8 mouse cellular contexts compared by ENCODE assay signal in the genomic region with DNA sequence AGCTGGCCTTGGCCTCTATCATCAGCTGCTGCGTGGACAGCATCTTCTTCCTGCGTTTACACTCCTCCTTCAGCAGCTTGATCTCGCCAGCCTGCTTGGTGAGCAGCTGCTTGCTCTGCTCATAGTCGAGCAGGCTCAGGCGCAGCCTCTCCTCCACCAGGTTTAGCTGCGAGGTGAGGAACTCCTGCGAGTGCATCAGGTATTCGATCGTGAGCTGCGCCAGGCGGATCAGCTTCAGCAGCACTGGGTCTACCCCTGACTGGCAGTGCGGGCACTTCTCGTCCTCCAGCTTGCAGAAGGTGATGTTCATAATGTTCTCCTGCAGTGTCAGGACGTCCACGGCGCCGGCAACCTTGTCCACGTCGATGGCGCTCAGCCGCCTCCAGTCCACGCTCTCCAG. TPM values are rescaled to one million over a fixed set of nuclear protein-coding genes. Genes with fewer than 3 reads are reported as not detected.
DNase-seq lines count a peak whose midpoint lies in the region; ATAC-seq and TF ChIP-seq lines count a peak whose summit lies in the region.

No protein-coding gene starts in this region.

- H3K27me3 ChIP-seq in lung, embryonic 14.5 days (ENCODE audit: insufficient read depth, low read length): peaks cover 15% of the 10 kb centered on the region; the same call in 1 of the 2 replicates
- peaks cover 7% of the 10 kb centered on the region; the same call in 1 of the 2 replicates for H3K27me3 ChIP-seq in intestine, embryonic 15.5 days (replicated peaks)
- peaks cover 12% of the 10 kb centered on the region for H3K27me3 ChIP-seq in neural tube, embryonic 12.5 days (replicated peaks)

- H3K4me1 ChIP-seq in lung, embryonic 14.5 days (ENCODE audit: insufficient read depth): peaks cover 24% of the 10 kb centered on the region
- peaks cover 3% of the 10 kb centered on the region for H3K4me1 ChIP-seq in embryonic fibroblast, embryonic 13.5 days (ENCODE audit: control insufficient read depth, insufficient read depth, low read length)
- H3K4me1 ChIP-seq in intestine, embryonic 15.5 days (replicated peaks): peaks cover 20% of the 10 kb centered on the region
- H3K4me1 ChIP-seq in neural tube, embryonic 12.5 days: peaks cover 37% of the 10 kb centered on the region

- 21% methylated on average over 22 of the region's 22 CpGs for WGBS in lung, embryonic 14.5 days
- 30% methylated on average over 22 of the region's 22 CpGs for WGBS in intestine, embryonic 15.5 days
- WGBS in neural tube, embryonic 12.5 days: 23% methylated on average over 22 of the region's 22 CpGs

- no peaks in the 10 kb centered on the region for H3K9me3 ChIP-seq in lung, embryonic 14.5 days (ENCODE audit: low read depth, low read length)
- H3K9me3 ChIP-seq in intestine, embryonic 15.5 days: no peaks in the 10 kb centered on the region
- no peaks in the 10 kb centered on the region for H3K9me3 ChIP-seq in neural tube, embryonic 12.5 days

- H3K4me2 ChIP-seq in lung, embryonic 14.5 days: peak overlapping the region; percentile 70
- H3K4me2 ChIP-seq in intestine, embryonic 15.5 days (replicated peaks): peak overlapping the region; percentile 88
- H3K4me2 ChIP-seq in neural tube, embryonic 12.5 days (replicated peaks): peak overlapping the region; percentile 91

- no peak for TF ChIP-seq POLR2A in embryonic fibroblast, embryonic 13.5 days (IDR thresholded peaks at IDR 0.05; ENCODE audit: low read depth, low read length)

- H3K27ac ChIP-seq in lung, embryonic 14.5 days (ENCODE audit: low read depth): no peak overlapping the region
- no peak overlapping the region for H3K27ac ChIP-seq in embryonic fibroblast, embryonic 13.5 days (ENCODE audit: insufficient read depth, low read length)
- no peak overlapping the region for H3K27ac ChIP-seq in intestine, embryonic 15.5 days
- no peak overlapping the region for H3K27ac ChIP-seq in neural tube, embryonic 12.5 days

- H3K9ac ChIP-seq in lung, embryonic 14.5 days: peak overlapping the region; percentile 42
- H3K9ac ChIP-seq in intestine, embryonic 15.5 days: peak overlapping the region; percentile 42
- peak overlapping the region; percentile 61 for H3K9ac ChIP-seq in neural tube, embryonic 12.5 days

- DNase-seq in lung, embryonic 14.5 days: no peak
- no peak for DNase-seq in lung, postnatal 25 days (ENCODE audit: low spot score)
- no peak for DNase-seq in spleen, postnatal 10 days (ENCODE audit: low spot score in 2 of 2)
- no peak for DNase-seq in gastrocnemius, postnatal 10 days
- DNase-seq in thymus, adult 18-20 months: no peak

- TF ChIP-seq CTCF in lung, embryonic 14.5 days (IDR thresholded peaks at IDR 0.05; ENCODE audit: low read depth): no peak
- TF ChIP-seq CTCF in embryonic fibroblast, embryonic 13.5 days (IDR thresholded peaks at IDR 0.05; ENCODE audit: borderline replicate concordance, insufficient read depth, low read length): no peak

- peak overlapping the region; percentile 62 for H3K4me3 ChIP-seq in lung, embryonic 14.5 days (ENCODE audit: low read depth, low read length)
- H3K4me3 ChIP-seq in embryonic fibroblast, embryonic 13.5 days (ENCODE audit: insufficient read depth, low read length): 0 out of 2 replicates have a peak overlapping the region, but pooled peaks have one; percentile 8
- peak overlapping the region; percentile 38 for H3K4me3 ChIP-seq in intestine, embryonic 15.5 days (replicated peaks)
- H3K4me3 ChIP-seq in neural tube, embryonic 12.5 days: peak overlapping the region; percentile 43

- H3K36me3 ChIP-seq in lung, embryonic 14.5 days (ENCODE audit: insufficient read depth): peaks cover 19% of the 10 kb centered on the region
- no peaks in the 10 kb centered on the region for H3K36me3 ChIP-seq in intestine, embryonic 15.5 days
- H3K36me3 ChIP-seq in neural tube, embryonic 12.5 days: peaks cover 18% of the 10 kb centered on the region; the same call in 1 of the 2 replicates

- ATAC-seq in lung, embryonic 14.5 days (ENCODE audit: insufficient read depth): no peak
- no peak; the same call in 1 of the 2 replicates for ATAC-seq in intestine, embryonic 15.5 days
- no peak for ATAC-seq in neural tube, embryonic 12.5 days (ENCODE audit: low FRiP score, low read depth)

RNA-seq across cellular contexts. Expression of a gene that starts 3.0 kb away (rescaled TPM):
- 26.9 and 28.5 TPM in 2 replicates for polyA plus RNA-seq in lung, embryonic 14.5 days (2014; fragmentation: Nextera tagmentation; extraction: Ambion mirVana)
- 42.5 and 54.6 TPM in 2 replicates for polyA plus RNA-seq in embryonic fibroblast, embryonic 13.5 days (2011; ENCODE audit: insufficient read length, low read depth, missing spikeins)
- 10.2 and 10.9 TPM in 2 replicates for polyA plus RNA-seq in intestine, embryonic 15.5 days (2015; fragmentation: Nextera tagmentation; extraction: Ambion mirVana)
- 40.0 and 49.7 TPM in 2 replicates for polyA plus RNA-seq in neural tube, embryonic 12.5 days (2016; fragmentation: Nextera tagmentation; extraction: Ambion mirVana)
- 10 to 100 TPM in 1 of 2 experiments, 1 to 10 TPM in 1; 7.4 to 11.6 TPM for total RNA-seq in gastrocnemius, postnatal 10 days (2021)

RNA-seq across cellular contexts. Expression of a gene that starts 15.5 kb away (rescaled TPM):
- 55.5 and 59.8 TPM in 2 replicates for polyA plus RNA-seq in lung, embryonic 14.5 days (2014; fragmentation: Nextera tagmentation; extraction: Ambion mirVana)
- 53.6 and 54.3 TPM in 2 replicates for polyA plus RNA-seq in embryonic fibroblast, embryonic 13.5 days (2011; ENCODE audit: insufficient read length, low read depth, missing spikeins)
- 48.4 and 57.0 TPM in 2 replicates for polyA plus RNA-seq in intestine, embryonic 15.5 days (2015; fragmentation: Nextera tagmentation; extraction: Ambion mirVana)
- 25.6 and 26.4 TPM in 2 replicates for polyA plus RNA-seq in neural tube, embryonic 12.5 days (2016; fragmentation: Nextera tagmentation; extraction: Ambion mirVana)
- total RNA-seq in gastrocnemius, postnatal 10 days (2021): 10 to 100 TPM; 22.3 to 25.9 TPM

Comparison
In these comparisons a context has a peak if more than half of its experiments do, and no peak if none do; other contexts are left out.
1. H3K4me3 ChIP-seq: peak in every context shown above with its lines; median percentile 62 in lung, embryonic 14.5 days; 43 in neural tube, embryonic 12.5 days; 38 in intestine, embryonic 15.5 days; 8 in embryonic fibroblast, embryonic 13.5 days.